Mouse (Mus musculus) intestine, postnatal 0 days (tissue): ENCODE data around the gene Calhm3. TPM values are rescaled to one million over a fixed set of nuclear protein-coding genes. Genes with fewer than 3 reads are reported as not detected.

ENCODE experiments used
- ATAC-seq: fragments of 200-750 bp; cut with Nextera tagmentation; 2 replicates; pipeline ENCODE4 v1.8.0; 2017; ENCODE audit warnings: mild to moderate bottlenecking, moderate TSS enrichment, moderate library complexity
- H3K27ac ChIP-seq: fragments of 300-500 bp; sonication (generic); 2 replicates; pipeline ENCODE4 v1.5.1; 2014; ENCODE audit warnings: mild to moderate bottlenecking, low read depth, low read length, moderate library complexity
- H3K27me3 ChIP-seq: fragments of 300-500 bp; sonication (generic); replicated peaks from 2 replicates; pipeline ENCODE4 v1.6.1; 2014; ENCODE audit warnings: low read length, mixed read lengths; ENCODE audit not compliant: control insufficient read depth, insufficient read depth
- H3K36me3 ChIP-seq: fragments of 300-500 bp; sonication (generic); 2 replicates; pipeline ENCODE4 v1.6.1; 2014; ENCODE audit warnings: mild to moderate bottlenecking, moderate library complexity; ENCODE audit not compliant: control insufficient read depth, insufficient read depth
- H3K4me1 ChIP-seq: fragments of 300-500 bp; sonication (generic); replicated peaks from 2 replicates; pipeline ENCODE4 v1.6.1; 2014; ENCODE audit warnings: antibody characterized with exemption, low read length, mixed read lengths; ENCODE audit not compliant: control insufficient read depth, insufficient read depth
- H3K4me2 ChIP-seq: fragments of 300-500 bp; sonication (generic); replicated peaks from 2 replicates; pipeline ENCODE4 v1.6.1; 2014; ENCODE audit warnings: low read depth, mild to moderate bottlenecking, moderate library complexity
- H3K4me3 ChIP-seq: fragments of 300-500 bp; sonication (generic); 2 replicates; pipeline ENCODE4 v1.5.1; 2014; ENCODE audit warnings: low read depth, low read length
- H3K9ac ChIP-seq: fragments of 300-500 bp; sonication (generic); 2 replicates; pipeline ENCODE4 v1.6.1; 2014; ENCODE audit warnings: mild to moderate bottlenecking, low read depth, low read length
- H3K9me3 ChIP-seq: fragments of 300-500 bp; sonication (generic); 2 replicates; pipeline ENCODE4 v1.6.1; 2016; ENCODE audit warnings: mixed run types; ENCODE audit not compliant: control insufficient read depth
- CTCF ChIP-seq: sonication (generic); IDR thresholded peaks from 2 replicates; pipeline ENCODE4 v1.5.1; 2016; ENCODE audit warnings: low read depth, mild to moderate bottlenecking, control low read depth, antibody characterized with exemption, moderate library complexity
- WGBS: fragments of 180-500 bp; shearing (Covaris S2); extraction: QIAGEN DNeasy Blood & Tissue Kit; methylation state at CpG from one replicate; pipeline ENCODE4 v1.1.7; 2014; 5-methylcytosine and 5-hydroxymethylcytosine counted together
- polyA plus RNA-seq: library from polyadenylated mRNA; unstranded; fragments of >200 nt; fragmentation: Nextera tagmentation; extraction: Ambion mirVana; gene quantifications from 2 replicates; pipeline ENCODE4 v1.2.1, GENCODE M21; 2015

Calhm3 gene
- polyA plus RNA-seq, 1 experiment from 2014 or later, result 0.95 TPM

DNA sequence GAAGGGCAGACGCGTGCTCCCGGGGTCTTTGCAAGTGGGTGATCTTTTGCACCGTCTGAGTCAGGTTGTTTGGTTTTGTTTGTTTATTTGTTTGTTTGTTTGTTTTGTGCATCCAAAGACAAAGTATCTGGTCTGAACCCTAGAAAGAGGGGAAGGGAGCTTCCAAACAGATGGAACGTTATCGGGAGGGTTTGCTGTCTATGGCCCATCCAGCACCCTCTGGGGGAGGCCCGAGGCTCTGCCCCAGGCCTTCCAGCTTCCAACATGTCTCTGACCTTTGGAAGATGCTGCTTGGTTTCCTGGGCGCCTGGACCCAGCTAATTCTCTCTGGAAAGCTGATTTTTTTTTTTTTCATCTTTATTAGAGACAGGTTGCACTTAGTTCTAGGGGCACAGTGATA, 22.4 kb upstream of the Calhm3 start:
- Histone ChIP-seq H3K9me3 (no peaks in the 10 kb centered on the region), H3K9ac (no peak overlapping the region), H3K36me3 (no peaks in the 10 kb centered on the region), H3K27me3 (peaks cover 25% of the 10 kb centered on the region), H3K4me3 (no peak overlapping the region), H3K4me2 (peak overlapping the region; percentile 99; the same call in 1 of the 2 replicates), H3K4me1 (0 out of 2 replicates have a peak, but pooled peaks cover 3% of the 10 kb centered on the region), H3K27ac (no peak overlapping the region)
- no peak for ATAC-seq
- WGBS, result 29% methylated on average over 8 of the region's 8 CpGs
- TF ChIP-seq CTCF, result no peak

DNA sequence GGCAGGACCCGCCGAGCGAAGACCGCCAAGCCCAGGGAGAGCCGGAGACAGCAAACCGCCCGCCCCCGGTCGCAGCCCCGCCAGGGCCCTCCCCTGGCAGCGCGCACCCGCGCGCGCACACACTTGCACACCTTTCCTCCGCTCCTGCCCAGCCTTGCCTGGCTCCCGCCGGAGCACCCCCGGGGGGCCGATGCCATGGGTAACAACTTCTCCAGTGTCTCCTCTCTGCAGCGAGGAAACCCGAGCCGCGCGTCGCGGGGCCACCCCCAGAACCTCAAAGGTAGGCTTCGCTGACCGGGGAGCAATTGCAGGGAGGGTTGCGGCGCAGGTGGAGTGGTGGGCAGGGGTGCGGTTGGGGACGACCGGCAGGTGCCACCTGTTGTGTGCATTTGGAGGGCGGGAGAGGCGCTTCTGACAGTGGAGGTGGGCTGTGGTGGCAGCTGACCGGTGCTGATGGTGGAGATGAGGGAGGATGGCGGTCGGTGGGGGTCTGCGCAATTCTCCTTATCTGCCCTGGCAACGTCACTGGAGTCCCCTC, 21.8 kb upstream of the Calhm3 start:
- WGBS, result under 1% methylated on average over 40 of the region's 42 CpGs
- Histone ChIP-seq H3K27me3 (peaks cover 25% of the 10 kb centered on the region), H3K36me3 (no peaks in the 10 kb centered on the region), H3K4me2 (peak overlapping the region; percentile 99), H3K4me3 (peak overlapping the region; percentile 69), H3K9ac (peak overlapping the region; percentile 52), H3K4me1 (0 out of 2 replicates have a peak, but pooled peaks cover 3% of the 10 kb centered on the region), H3K27ac (no peak overlapping the region), H3K9me3 (no peaks in the 10 kb centered on the region)
- no peak for TF ChIP-seq CTCF
- ATAC-seq, result peak; percentile 22; the same call in 1 of the 2 replicates

DNA sequence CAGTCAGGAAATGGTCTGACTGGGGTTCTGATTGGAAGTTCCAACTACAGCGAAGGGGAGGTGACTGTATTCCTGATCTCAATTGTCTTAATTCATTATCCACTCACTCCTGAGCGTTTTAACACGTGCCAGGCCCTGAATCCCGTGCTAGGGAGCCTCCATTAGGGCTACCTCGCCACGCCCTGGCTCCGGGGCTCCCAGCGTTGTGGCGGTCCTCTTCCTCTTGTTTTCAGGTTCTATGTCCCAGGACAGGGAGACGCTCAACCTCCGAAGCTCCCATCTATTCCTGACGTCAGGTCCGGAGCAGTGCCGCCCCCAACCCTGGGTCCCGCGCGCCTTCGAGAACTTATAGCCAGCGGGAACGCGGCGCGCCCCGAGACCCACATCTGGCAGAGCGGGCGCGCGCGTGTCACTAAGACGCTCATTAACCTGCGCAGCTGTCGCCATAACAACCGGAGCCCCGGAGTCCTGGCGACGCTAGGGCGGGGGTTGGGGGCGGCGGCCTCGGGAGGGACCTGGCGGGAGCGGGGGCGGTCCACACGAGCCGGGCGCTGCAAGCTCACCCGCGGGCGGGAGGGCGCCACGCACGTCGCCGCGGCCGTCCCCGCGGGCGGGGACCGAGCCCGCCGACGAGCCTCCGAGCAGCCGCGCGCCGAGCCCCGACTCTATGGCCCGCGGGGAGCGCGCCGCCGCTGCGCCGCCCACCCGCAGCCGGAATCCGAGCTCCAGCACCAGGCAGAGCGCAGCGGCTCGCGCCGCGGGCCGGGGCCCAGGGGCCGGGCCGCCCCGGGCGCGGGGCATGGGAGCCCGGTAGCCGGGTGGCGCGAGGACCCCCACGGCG, 21.1 kb upstream of the Calhm3 start, which contains the start of gene Neurl1a:
Neurl1a (plus strand) TSS at position 390 of the 841 bp plus-strand sequence.
- peak within 1 kb of the TSS; percentile 69 for H3K4me3 ChIP-seq
- under 1% methylated on average over 95 of the region's 98 CpGs for WGBS
- 0 out of 2 replicates have a peak, but pooled peaks cover 3% of the 10 kb centered on the region for H3K4me1 ChIP-seq
- H3K27me3 ChIP-seq, result peaks cover 25% of the 10 kb centered on the region
- H3K9me3 ChIP-seq, result no peaks in the 10 kb centered on the region
- no peak within 1 kb of the TSS for H3K27ac ChIP-seq
- H3K9ac ChIP-seq, result peak within 1 kb of the TSS; percentile 52
- no peak for TF ChIP-seq CTCF
- peak; percentile 60 for ATAC-seq
- peak within 1 kb of the TSS; percentile 99 for H3K4me2 ChIP-seq
- no peaks in the 10 kb centered on the region for H3K36me3 ChIP-seq

DNA sequence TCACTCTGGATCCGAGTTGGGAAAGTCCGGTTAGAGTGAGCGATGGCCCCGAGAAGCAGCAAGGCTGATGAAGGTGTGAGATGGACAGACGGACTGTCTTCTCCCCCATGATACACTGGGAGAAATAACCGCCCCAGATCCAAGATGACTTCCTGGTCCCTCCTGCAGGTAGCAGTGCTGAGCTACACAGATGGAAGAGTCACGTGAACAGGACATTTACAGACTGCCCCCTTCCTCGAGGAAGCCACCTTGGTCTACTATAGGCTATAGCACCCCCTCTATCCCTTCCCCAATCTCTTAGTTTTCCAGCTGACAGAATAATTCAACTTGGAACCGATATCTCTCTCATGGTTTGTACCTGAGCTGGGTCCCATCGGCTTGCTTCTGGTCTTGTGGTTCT, 20.4 kb upstream of the Calhm3 start:
- H3K4me2 ChIP-seq, result peak overlapping the region; percentile 99
- H3K9me3 ChIP-seq, result no peaks in the 10 kb centered on the region
- 0 out of 2 replicates have a peak, but pooled peaks cover 3% of the 10 kb centered on the region for H3K4me1 ChIP-seq
- H3K36me3 ChIP-seq, result no peaks in the 10 kb centered on the region
- no peak overlapping the region for H3K9ac ChIP-seq
- no peak overlapping the region for H3K27ac ChIP-seq
- peak; percentile 76 for TF ChIP-seq CTCF
- ATAC-seq, result no peak
- H3K27me3 ChIP-seq, result peaks cover 25% of the 10 kb centered on the region
- WGBS, result 32% methylated on average over 10 of the region's 10 CpGs
- peak overlapping the region; percentile 69 for H3K4me3 ChIP-seq

DNA sequence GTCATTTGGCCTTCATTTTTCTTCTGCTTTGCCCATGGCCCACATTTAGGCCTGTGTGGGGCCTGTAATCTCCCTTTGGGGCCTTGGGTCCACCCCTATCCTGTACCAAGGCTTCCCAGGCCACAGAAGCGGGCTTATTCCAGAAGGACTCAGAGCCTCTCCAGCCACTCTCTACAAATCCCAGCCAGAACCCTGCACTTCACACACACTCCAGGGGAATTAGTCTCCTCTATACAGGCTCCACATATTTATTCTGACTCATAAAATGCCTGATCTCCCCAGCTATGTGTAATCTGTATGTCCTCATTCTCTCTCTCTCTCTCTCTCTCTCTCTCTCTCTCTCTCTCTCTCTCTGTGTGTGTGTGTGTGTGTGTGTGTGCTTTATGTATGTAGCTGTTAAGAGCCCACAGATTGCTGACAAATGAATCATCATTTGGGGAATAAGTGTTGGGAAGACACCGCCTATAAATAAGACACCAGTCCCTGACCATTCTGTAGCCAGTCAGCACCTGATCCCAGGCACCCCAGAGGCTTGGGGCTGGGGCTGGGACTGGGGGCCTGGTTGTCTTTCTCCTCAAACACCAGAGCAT, 19.4 kb upstream of the Calhm3 start:
- no peak for TF ChIP-seq CTCF
- 0 out of 2 replicates have a peak, but pooled peaks cover 3% of the 10 kb centered on the region for H3K4me1 ChIP-seq
- ATAC-seq, result no peak
- H3K27me3 ChIP-seq, result peaks cover 25% of the 10 kb centered on the region
- H3K36me3 ChIP-seq, result no peaks in the 10 kb centered on the region
- 73% methylated on average over 2 of the region's 2 CpGs for WGBS
- H3K9ac ChIP-seq, result no peak overlapping the region
- no peak overlapping the region for H3K27ac ChIP-seq
- H3K4me3 ChIP-seq, result no peak overlapping the region
- H3K4me2 ChIP-seq, result no peak overlapping the region
- no peaks in the 10 kb centered on the region for H3K9me3 ChIP-seq

DNA sequence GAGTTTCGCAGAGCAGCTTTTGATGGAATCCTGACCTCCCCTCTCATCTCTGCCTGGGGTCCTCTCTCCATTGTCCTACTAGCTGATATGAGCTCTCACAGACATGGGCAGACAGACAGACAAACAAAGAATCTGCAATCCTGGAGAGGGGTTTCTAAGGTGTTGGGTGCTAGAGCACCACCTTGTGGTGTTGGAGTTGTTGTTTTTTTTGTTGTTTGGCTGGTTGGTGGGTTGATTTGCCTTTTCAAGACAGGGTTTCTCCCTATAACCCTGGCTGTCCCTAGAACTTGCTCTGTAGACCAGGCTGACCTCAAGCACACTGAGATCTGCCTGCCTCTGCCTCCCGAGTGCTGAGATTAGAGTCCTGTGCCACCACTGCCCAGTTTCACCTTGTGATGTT, 17.9 kb upstream of the Calhm3 start:
- Histone ChIP-seq H3K27me3 (peaks cover 25% of the 10 kb centered on the region), H3K4me1 (0 out of 2 replicates have a peak, but pooled peaks cover 3% of the 10 kb centered on the region), H3K4me2 (no peak overlapping the region), H3K9ac (no peak overlapping the region), H3K36me3 (no peaks in the 10 kb centered on the region), H3K9me3 (no peaks in the 10 kb centered on the region), H3K4me3 (no peak overlapping the region), H3K27ac (no peak overlapping the region)
- WGBS, result 72% methylated on average over 2 of the region's 2 CpGs
- peak; percentile 49 for TF ChIP-seq CTCF
- ATAC-seq, result no peak
